Mouse (Mus musculus) urinary bladder, adult 18-20 months (tissue): ENCODE data around the gene Prrx1.

Experiments
- DNase-seq, 2 experiments: peaks; one replicate each; pipeline ENCODE4 v3.0.0; 2022; ENCODE audit warnings: low spot score in 2 of 2, mixed read lengths in 2 of 2

Prrx1 gene

GRCm38 (mm10) chr1:163311861-163312811, 1.4 kb downstream of the Prrx1 start:
- DNase-seq, result peak in 1 of 2 experiments; percentile 52

GRCm38 (mm10) chr1:163311006-163311836, 2.3 kb downstream of the Prrx1 start:
- DNase-seq, result no peak

GRCm38 (mm10) chr1:163310023-163310754, 3.3 kb downstream of the Prrx1 start:
- DNase-seq, result no peak

- DNase-seq, result no peak
Measured at GRCm38 (mm10) chr1:163309466-163309865, 4.0 kb downstream of the Prrx1 start.

- DNase-seq, result no peak
Measured at GRCm38 (mm10) chr1:163308631-163309030, 4.9 kb downstream of the Prrx1 start.

- DNase-seq, result no peak
Measured at GRCm38 (mm10) chr1:163307706-163308105, 5.8 kb downstream of the Prrx1 start.

GRCm38 (mm10) chr1:163305956-163306355, 7.6 kb downstream of the Prrx1 start:
- DNase-seq, result no peak

GRCm38 (mm10) chr1:163304837-163305236, 8.7 kb downstream of the Prrx1 start:
- DNase-seq, result no peak

GRCm38 (mm10) chr1:163302292-163302691, 11.2 kb downstream of the Prrx1 start:
- DNase-seq, result no peak

GRCm38 (mm10) chr1:163293152-163293551, 20.4 kb downstream of the Prrx1 start:
- DNase-seq, result no peak

GRCm38 (mm10) chr1:163291925-163292324, 21.6 kb downstream of the Prrx1 start:
- DNase-seq, result no peak

- DNase-seq, result no peak
Measured at GRCm38 (mm10) chr1:163289131-163289530, 24.4 kb downstream of the Prrx1 start.

GRCm38 (mm10) chr1:163285539-163285938, 28.0 kb downstream of the Prrx1 start:
- DNase-seq, result no peak

GRCm38 (mm10) chr1:163285136-163285535, 28.4 kb downstream of the Prrx1 start:
- DNase-seq, result no peak

- no peak for DNase-seq
Measured at GRCm38 (mm10) chr1:163283980-163284635, 29.4 kb downstream of the Prrx1 start.

GRCm38 (mm10) chr1:163281450-163282198, 31.9 kb downstream of the Prrx1 start:
- DNase-seq, result no peak

- DNase-seq, result no peak
Measured at GRCm38 (mm10) chr1:163280842-163281122, 32.7 kb downstream of the Prrx1 start.

GRCm38 (mm10) chr1:163280097-163280841, 33.2 kb downstream of the Prrx1 start:
- no peak for DNase-seq

GRCm38 (mm10) chr1:163277069-163277468, 36.4 kb downstream of the Prrx1 start:
- no peak for DNase-seq

- DNase-seq, result no peak
Measured at GRCm38 (mm10) chr1:163274919-163275318, 38.6 kb downstream of the Prrx1 start.
